ENCODE assay signal across 8 mouse cellular contexts in genomic region chr8:107436841-107437421, GRCm38 (mm10). TPM values are rescaled to one million over a fixed set of nuclear protein-coding genes. Genes with fewer than 3 reads are reported as not detected.
DNase-seq lines count a peak whose midpoint lies in the region; ATAC-seq lines count a peak whose summit lies in the region.

No protein-coding gene starts in this region.

- ATAC-seq in neural tube, embryonic 11.5 days (ENCODE audit: insufficient read depth, low FRiP score, low TSS enrichment): no peak
- ATAC-seq in heart, embryonic 16.5 days (replicated peaks; ENCODE audit: extremely low read depth, insufficient read depth, low FRiP score): peak; percentile 28; the same call in 1 of the 2 replicates
- 0 out of 2 replicates have a peak, but pooled peaks have one; percentile 15 for ATAC-seq in limb, embryonic 12.5 days (ENCODE audit: insufficient number of reproducible peaks, insufficient read depth, low FRiP score, low TSS enrichment, low read depth)
- ATAC-seq in midbrain, embryonic 15.5 days (replicated peaks): peak; percentile 37; the same call in 1 of the 2 replicates

- H3K27ac ChIP-seq in neural tube, embryonic 11.5 days (ENCODE audit: low read depth, low read length): peak overlapping the region; percentile 84
- H3K27ac ChIP-seq in heart, embryonic 16.5 days (ENCODE audit: low read length): peak overlapping the region; percentile 78
- peak overlapping the region; percentile 87 for H3K27ac ChIP-seq in limb, embryonic 12.5 days
- H3K27ac ChIP-seq in midbrain, embryonic 15.5 days: peak overlapping the region; percentile 79

- H3K36me3 ChIP-seq in neural tube, embryonic 11.5 days (ENCODE audit: control insufficient read depth, insufficient read depth, low read length): no peaks in the 10 kb centered on the region
- H3K36me3 ChIP-seq in heart, embryonic 16.5 days (ENCODE audit: control insufficient read depth, insufficient read depth): no peaks in the 10 kb centered on the region
- peaks cover under 1% of the 10 kb centered on the region; the same call in 1 of the 2 replicates for H3K36me3 ChIP-seq in limb, embryonic 12.5 days
- H3K36me3 ChIP-seq in midbrain, embryonic 15.5 days (replicated peaks): no peaks in the 10 kb centered on the region

- peaks cover 4% of the 10 kb centered on the region for H3K4me1 ChIP-seq in neural tube, embryonic 11.5 days (ENCODE audit: control insufficient read depth, insufficient read depth, low read length)
- peaks cover 7% of the 10 kb centered on the region; the same call in 1 of the 2 replicates for H3K4me1 ChIP-seq in heart, embryonic 16.5 days (ENCODE audit: control insufficient read depth, insufficient read depth, low read length)
- peaks cover 15% of the 10 kb centered on the region for H3K4me1 ChIP-seq in limb, embryonic 12.5 days (replicated peaks)
- peaks cover 18% of the 10 kb centered on the region for H3K4me1 ChIP-seq in midbrain, embryonic 15.5 days

- no peaks in the 10 kb centered on the region for H3K27me3 ChIP-seq in neural tube, embryonic 11.5 days (ENCODE audit: control insufficient read depth, insufficient read depth, low read length)
- H3K27me3 ChIP-seq in heart, embryonic 16.5 days (ENCODE audit: control insufficient read depth, insufficient read depth, low read length): no peaks in the 10 kb centered on the region
- no peaks in the 10 kb centered on the region for H3K27me3 ChIP-seq in limb, embryonic 12.5 days
- H3K27me3 ChIP-seq in midbrain, embryonic 15.5 days (replicated peaks): no peaks in the 10 kb centered on the region

- no peak for DNase-seq in neural tube, embryonic 11.5 days (ENCODE audit: low spot score)
- DNase-seq in neural tube, embryonic 10.5 days (ENCODE audit: extremely low spot score, low spot score): no peak
- peak; percentile 86 for DNase-seq in c-Kit-positive CD71-positive TER-119-negative erythroid progenitor cells, embryonic 14.5 days (ENCODE audit: low read depth)
- no peak for DNase-seq in right cerebral cortex, postnatal 36 days (ENCODE audit: low spot score in 2 of 2)
- no peak for DNase-seq in right cerebral cortex, postnatal 4 days

- WGBS in neural tube, embryonic 11.5 days: 13% methylated on average over 16 of the region's 16 CpGs
- WGBS in heart, embryonic 16.5 days: 7% methylated on average over 16 of the region's 16 CpGs
- WGBS in limb, embryonic 12.5 days: 10% methylated on average over 16 of the region's 16 CpGs
- whole genome bisulfite sequencing in midbrain, embryonic 15.5 days: 6% methylated on average over 16 of the region's 16 CpGs

- H3K4me2 ChIP-seq in neural tube, embryonic 11.5 days (ENCODE audit: low read depth): peak overlapping the region; percentile 69
- H3K4me2 ChIP-seq in heart, embryonic 16.5 days (ENCODE audit: low read depth, low read length): peak overlapping the region; percentile 69
- peak overlapping the region; percentile 59 for H3K4me2 ChIP-seq in limb, embryonic 12.5 days
- peak overlapping the region; percentile 80 for H3K4me2 ChIP-seq in midbrain, embryonic 15.5 days

- H3K4me3 ChIP-seq in neural tube, embryonic 11.5 days (ENCODE audit: low read depth, low read length): peak overlapping the region; percentile 85
- peak overlapping the region; percentile 68 for H3K4me3 ChIP-seq in heart, embryonic 16.5 days (ENCODE audit: low read length)
- peak overlapping the region; percentile 85 for H3K4me3 ChIP-seq in limb, embryonic 12.5 days (replicated peaks)
- peak overlapping the region; percentile 77 for H3K4me3 ChIP-seq in midbrain, embryonic 15.5 days

- no peaks in the 10 kb centered on the region for H3K9me3 ChIP-seq in neural tube, embryonic 11.5 days (ENCODE audit: control insufficient read depth, low read length)
- no peaks in the 10 kb centered on the region for H3K9me3 ChIP-seq in heart, embryonic 16.5 days (replicated peaks; ENCODE audit: control insufficient read depth, low read length)
- H3K9me3 ChIP-seq in limb, embryonic 12.5 days: no peaks in the 10 kb centered on the region
- H3K9me3 ChIP-seq in midbrain, embryonic 15.5 days: no peaks in the 10 kb centered on the region

- H3K9ac ChIP-seq in neural tube, embryonic 11.5 days (ENCODE audit: low read length): peak overlapping the region; percentile 82
- peak overlapping the region; percentile 81 for H3K9ac ChIP-seq in heart, embryonic 16.5 days (ENCODE audit: low read length)
- H3K9ac ChIP-seq in limb, embryonic 12.5 days (replicated peaks): peak overlapping the region; percentile 86
- peak overlapping the region; percentile 68 for H3K9ac ChIP-seq in midbrain, embryonic 15.5 days

RNA-seq across cellular contexts. Expression of gene Wwp2, which starts 0.8 kb away (rescaled TPM):
- 70.6 and 76.2 TPM in 2 replicates for polyA plus RNA-seq in neural tube, embryonic 11.5 days (2014; fragmentation: Nextera tagmentation; extraction: Ambion mirVana)
- 30.3 and 31.4 TPM in 2 replicates for polyA plus RNA-seq in heart, embryonic 16.5 days (2015; fragmentation: Nextera tagmentation; extraction: Ambion mirVana)
- polyA plus RNA-seq in limb, embryonic 12.5 days (2016; fragmentation: Nextera tagmentation; extraction: Ambion mirVana): 277 and 286 TPM in 2 replicates
- polyA plus RNA-seq in midbrain, embryonic 15.5 days (2015; fragmentation: Nextera tagmentation; extraction: Ambion mirVana): 43.0 and 44.3 TPM in 2 replicates

RNA-seq across cellular contexts. Expression of gene Nob1, which starts 12.1 kb away (rescaled TPM):
- polyA plus RNA-seq in neural tube, embryonic 11.5 days (2014; fragmentation: Nextera tagmentation; extraction: Ambion mirVana): 70.3 and 82.5 TPM in 2 replicates
- 55.1 and 55.5 TPM in 2 replicates for polyA plus RNA-seq in heart, embryonic 16.5 days (2015; fragmentation: Nextera tagmentation; extraction: Ambion mirVana)
- polyA plus RNA-seq in limb, embryonic 12.5 days (2016; fragmentation: Nextera tagmentation; extraction: Ambion mirVana): 102 and 103 TPM in 2 replicates
- 68.0 and 70.0 TPM in 2 replicates for polyA plus RNA-seq in midbrain, embryonic 15.5 days (2015; fragmentation: Nextera tagmentation; extraction: Ambion mirVana)

RNA-seq across cellular contexts. Expression of gene Nqo1, which starts 33.9 kb away (rescaled TPM):
- polyA plus RNA-seq in neural tube, embryonic 11.5 days (2014; fragmentation: Nextera tagmentation; extraction: Ambion mirVana): 5.1 and 5.9 TPM in 2 replicates
- 19.3 and 31.6 TPM in 2 replicates for polyA plus RNA-seq in heart, embryonic 16.5 days (2015; fragmentation: Nextera tagmentation; extraction: Ambion mirVana)
- polyA plus RNA-seq in limb, embryonic 12.5 days (2016; fragmentation: Nextera tagmentation; extraction: Ambion mirVana): 16.7 and 19.6 TPM in 2 replicates
- polyA plus RNA-seq in midbrain, embryonic 15.5 days (2015; fragmentation: Nextera tagmentation; extraction: Ambion mirVana): 4.1 and 5.5 TPM in 2 replicates
